Mouse (Mus musculus): Measurements from ENCODE around the gene Yaf2. TPM values are rescaled to one million over a fixed set of nuclear protein-coding genes. Genes with fewer than 3 reads are reported as not detected.

The Yaf2 gene
- polyA plus RNA-seq, 1 experiment from 2014 or later = 85.6 TPM

DNA sequence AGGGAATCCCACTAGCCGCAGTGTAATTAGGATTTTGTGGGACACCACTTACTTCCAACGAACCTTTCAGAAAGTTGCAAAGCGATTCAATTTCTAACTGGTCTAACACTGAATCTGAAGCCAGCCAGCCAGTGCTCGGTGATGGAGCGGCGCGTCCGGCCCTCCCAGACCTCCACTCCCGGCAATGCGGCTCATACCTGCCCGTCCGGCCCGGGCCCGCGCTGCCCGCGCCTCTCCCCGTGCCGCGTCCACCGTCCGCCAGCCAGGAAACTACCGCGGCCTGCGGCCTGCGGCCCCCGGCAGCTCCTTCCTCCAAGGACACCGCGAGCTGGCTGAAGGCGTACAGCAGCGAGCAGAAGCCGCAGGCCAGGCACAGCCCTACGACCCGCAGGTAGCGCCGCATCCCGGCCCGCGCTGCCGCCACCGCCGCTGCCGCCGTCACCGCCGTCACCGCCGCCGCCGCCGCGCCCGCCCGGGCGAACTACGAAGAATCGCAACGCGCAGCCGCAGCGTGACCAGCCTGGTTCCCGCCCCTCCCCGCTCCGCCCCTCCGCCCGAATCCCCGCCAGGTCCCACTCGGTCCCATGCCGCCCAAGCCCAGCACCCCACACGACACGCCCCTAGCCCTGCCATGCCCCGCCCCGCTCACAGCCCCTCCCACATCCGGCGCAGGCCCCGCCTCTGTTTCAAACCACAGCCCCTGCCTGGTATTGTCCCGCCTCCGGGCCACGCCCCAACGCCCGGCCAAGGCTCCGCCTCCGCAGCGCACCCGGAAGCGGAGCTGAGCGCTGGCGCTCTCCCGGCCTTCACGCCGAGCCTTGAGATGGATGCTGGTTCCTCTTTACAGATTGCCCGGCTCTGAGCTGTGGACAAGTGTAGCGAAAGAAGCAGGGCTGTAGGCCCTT lies 61.8 kb downstream of the Yaf2 start, which contains the start of gene Gxylt1:
TSS of gene Gxylt1 (minus strand) at position 501 of the 905 bp plus-strand sequence.
- under 1% methylated on average over 80 of the region's 93 CpGs for WGBS
- peak; percentile 98 for ATAC-seq

DNA sequence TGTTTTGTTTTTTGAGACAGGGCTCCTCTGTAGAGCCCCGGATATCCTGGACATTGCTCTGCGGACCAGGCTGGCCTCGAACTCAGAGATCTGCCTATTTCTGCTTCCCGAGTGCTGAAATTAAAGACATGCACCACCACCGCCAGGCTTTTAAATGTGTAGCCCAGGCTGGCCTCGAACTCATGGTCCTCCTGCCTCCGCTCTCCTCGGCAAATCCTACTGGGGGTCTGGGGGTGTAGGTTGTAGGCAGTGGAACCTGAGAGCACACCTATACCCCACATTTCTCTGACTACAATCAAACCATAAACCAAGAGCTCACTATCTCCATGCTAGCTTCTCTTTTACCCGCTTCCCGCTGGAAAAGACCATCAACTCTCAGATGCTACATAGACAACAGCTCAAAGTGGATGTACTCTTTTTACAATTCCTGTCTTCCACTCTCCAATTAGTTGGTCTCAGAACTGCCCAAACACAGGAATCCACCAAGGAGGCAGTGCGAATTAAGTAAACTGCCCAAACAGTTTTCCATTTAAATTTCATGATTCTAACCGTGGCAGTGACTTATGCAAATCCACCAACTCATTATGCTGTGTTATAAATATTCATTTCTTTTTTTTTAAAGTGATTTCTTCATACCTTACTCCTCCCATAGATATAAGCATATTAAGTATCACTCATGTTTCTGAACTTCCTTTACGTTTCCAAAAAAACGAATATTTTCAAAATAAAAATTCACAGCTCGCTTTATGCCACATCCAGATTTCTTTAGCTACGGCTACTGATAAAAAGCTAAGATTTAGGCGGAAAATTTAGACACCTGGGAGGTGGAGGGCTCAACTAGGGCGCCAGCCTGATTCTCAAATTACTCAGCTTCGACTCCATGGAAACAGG lies 62.7 kb downstream of the Yaf2 start:
- Histone ChIP-seq H3K9me3 (ENCODE audit: control insufficient read depth, low read length) (no peaks in the 10 kb centered on the region), H3K4me3 (ENCODE audit: low read length) (peak overlapping the region; percentile 75), H3K27me3 (replicated peaks; ENCODE audit: control insufficient read depth, insufficient read depth, low read length) (no peaks in the 10 kb centered on the region), H3K4me1 (ENCODE audit: control insufficient read depth, insufficient read depth, low read depth, low read length) (peaks cover 17% of the 10 kb centered on the region), H3K4me2 (ENCODE audit: low read length) (peak overlapping the region; percentile 97), H3K36me3 (ENCODE audit: control insufficient read depth, insufficient read depth, low read length) (no peaks in the 10 kb centered on the region), H3K27ac (ENCODE audit: low read depth, low read length) (peak overlapping the region; percentile 91), H3K9ac (ENCODE audit: low read depth, low read length) (peak overlapping the region; percentile 85)
- WGBS = 41% methylated on average over 19 of the region's 19 CpGs
- ATAC-seq = no peak

More for the DNA sequence above, 61.8 kb downstream of the Yaf2 start, which contains the start of gene Gxylt1:
- H3K4me3 ChIP-seq (ENCODE audit: low read length) = peak within 1 kb of the TSS; percentile 75
- peak within 1 kb of the TSS; percentile 91 for H3K27ac ChIP-seq (ENCODE audit: low read depth, low read length)
- peaks cover 17% of the 10 kb centered on the region for H3K4me1 ChIP-seq (ENCODE audit: control insufficient read depth, insufficient read depth, low read depth, low read length)
- H3K4me2 ChIP-seq (ENCODE audit: low read length) = peak within 1 kb of the TSS; percentile 97
- peaks cover 2% of the 10 kb centered on the region; the same call in 1 of the 2 replicates for H3K36me3 ChIP-seq (ENCODE audit: control insufficient read depth, insufficient read depth, low read length)
- H3K9me3 ChIP-seq (ENCODE audit: control insufficient read depth, low read length) = no peaks in the 10 kb centered on the region
- H3K27me3 ChIP-seq (replicated peaks; ENCODE audit: control insufficient read depth, insufficient read depth, low read length) = no peaks in the 10 kb centered on the region
- H3K9ac ChIP-seq (ENCODE audit: low read depth, low read length) = peak within 1 kb of the TSS; percentile 85

DNA sequence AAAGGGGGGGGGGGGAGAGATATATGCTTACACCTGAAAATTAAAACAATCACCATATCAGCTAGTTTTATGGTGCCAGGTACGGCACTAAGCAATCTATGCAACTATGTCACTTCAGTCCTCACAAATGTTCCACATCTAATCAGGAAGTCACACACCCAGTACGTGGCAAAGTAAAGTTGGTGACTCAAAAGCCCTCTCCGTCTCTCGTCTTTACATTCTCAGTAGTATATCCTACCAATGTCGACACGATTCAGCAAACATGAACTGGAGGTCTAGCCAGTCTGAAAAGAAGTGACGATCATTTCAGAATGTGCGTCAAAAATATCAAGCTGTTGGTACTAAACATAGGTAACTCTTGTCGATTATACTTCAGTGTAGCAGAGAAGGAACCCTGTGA lies 63.8 kb downstream of the Yaf2 start:
- no peak for ATAC-seq
- WGBS = 88% methylated on average over 9 of the region's 9 CpGs
- Histone ChIP-seq H3K4me2 (ENCODE audit: low read length) (no peak overlapping the region), H3K36me3 (ENCODE audit: control insufficient read depth, insufficient read depth, low read length) (no peaks in the 10 kb centered on the region), H3K4me3 (ENCODE audit: low read length) (no peak overlapping the region), H3K27ac (ENCODE audit: low read depth, low read length) (no peak overlapping the region), H3K9me3 (ENCODE audit: control insufficient read depth, low read length) (no peaks in the 10 kb centered on the region), H3K27me3 (replicated peaks; ENCODE audit: control insufficient read depth, insufficient read depth, low read length) (no peaks in the 10 kb centered on the region), H3K4me1 (ENCODE audit: control insufficient read depth, insufficient read depth, low read depth, low read length) (peaks cover 17% of the 10 kb centered on the region), H3K9ac (ENCODE audit: low read depth, low read length) (no peak overlapping the region)

DNA sequence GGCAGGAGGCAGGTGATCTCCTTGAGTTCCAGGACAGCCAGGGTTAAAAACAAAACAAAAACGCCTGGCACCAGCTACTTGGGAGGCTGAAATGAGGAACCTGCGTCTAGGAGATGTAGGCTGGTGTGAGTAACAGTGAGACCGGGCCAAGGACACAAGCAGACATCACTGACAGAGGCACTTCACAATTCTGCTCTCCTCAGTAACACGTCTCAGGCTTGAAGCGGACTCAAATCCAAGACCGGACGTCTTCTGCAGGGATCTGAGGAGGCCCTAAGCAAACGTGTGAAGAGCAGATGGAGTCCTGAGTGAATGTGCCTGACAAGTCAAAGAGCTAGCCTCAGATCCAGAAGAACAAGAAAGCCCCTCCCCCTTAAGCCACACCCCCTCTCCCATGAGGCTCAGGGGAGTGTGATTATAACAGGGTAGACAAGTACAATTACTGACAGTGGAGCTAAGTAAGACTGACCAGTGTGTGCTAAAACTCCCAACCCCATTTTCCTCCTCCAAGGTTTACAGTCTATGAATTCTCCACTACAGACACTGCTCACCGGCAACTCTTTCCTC lies 66.4 kb downstream of the Yaf2 start:
- no peak overlapping the region for H3K4me2 ChIP-seq (ENCODE audit: low read length)
- H3K27me3 ChIP-seq (replicated peaks; ENCODE audit: control insufficient read depth, insufficient read depth, low read length) = no peaks in the 10 kb centered on the region
- no peak overlapping the region for H3K4me3 ChIP-seq (ENCODE audit: low read length)
- H3K9me3 ChIP-seq (ENCODE audit: control insufficient read depth, low read length) = no peaks in the 10 kb centered on the region
- H3K9ac ChIP-seq (ENCODE audit: low read depth, low read length) = no peak overlapping the region
- 80% methylated on average over 9 of the region's 9 CpGs for WGBS
- ATAC-seq = no peak
- peaks cover 17% of the 10 kb centered on the region for H3K4me1 ChIP-seq (ENCODE audit: control insufficient read depth, insufficient read depth, low read depth, low read length)
- no peak overlapping the region for H3K27ac ChIP-seq (ENCODE audit: low read depth, low read length)
- no peaks in the 10 kb centered on the region for H3K36me3 ChIP-seq (ENCODE audit: control insufficient read depth, insufficient read depth, low read length)

DNA sequence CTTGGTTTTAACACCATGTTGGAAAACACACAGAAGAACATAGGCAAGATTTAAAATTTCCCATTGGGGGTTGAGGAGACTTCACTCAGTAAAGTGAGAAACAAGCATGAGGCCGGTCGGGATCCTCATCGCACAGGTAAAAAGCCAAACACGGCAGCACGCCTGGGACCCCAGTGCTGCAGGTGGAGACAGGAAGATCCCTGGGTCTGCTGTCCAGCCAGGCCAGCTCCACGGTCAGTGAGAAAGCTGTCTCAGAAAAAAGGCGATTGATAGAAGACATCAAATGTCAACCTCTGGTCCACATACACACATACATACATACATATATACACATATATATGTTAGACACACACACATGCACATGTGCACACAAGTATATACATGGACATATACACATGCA lies 67.2 kb downstream of the Yaf2 start:
- Histone ChIP-seq H3K4me3 (ENCODE audit: low read length) (no peak overlapping the region), H3K27ac (ENCODE audit: low read depth, low read length) (no peak overlapping the region), H3K4me2 (ENCODE audit: low read length) (no peak overlapping the region), H3K4me1 (ENCODE audit: control insufficient read depth, insufficient read depth, low read depth, low read length) (peaks cover 17% of the 10 kb centered on the region), H3K36me3 (ENCODE audit: control insufficient read depth, insufficient read depth, low read length) (no peaks in the 10 kb centered on the region), H3K27me3 (replicated peaks; ENCODE audit: control insufficient read depth, insufficient read depth, low read length) (no peaks in the 10 kb centered on the region), H3K9me3 (ENCODE audit: control insufficient read depth, low read length) (no peaks in the 10 kb centered on the region), H3K9ac (ENCODE audit: low read depth, low read length) (no peak overlapping the region)
- WGBS = 94% methylated on average over 7 of the region's 7 CpGs
- ATAC-seq = no peak

DNA sequence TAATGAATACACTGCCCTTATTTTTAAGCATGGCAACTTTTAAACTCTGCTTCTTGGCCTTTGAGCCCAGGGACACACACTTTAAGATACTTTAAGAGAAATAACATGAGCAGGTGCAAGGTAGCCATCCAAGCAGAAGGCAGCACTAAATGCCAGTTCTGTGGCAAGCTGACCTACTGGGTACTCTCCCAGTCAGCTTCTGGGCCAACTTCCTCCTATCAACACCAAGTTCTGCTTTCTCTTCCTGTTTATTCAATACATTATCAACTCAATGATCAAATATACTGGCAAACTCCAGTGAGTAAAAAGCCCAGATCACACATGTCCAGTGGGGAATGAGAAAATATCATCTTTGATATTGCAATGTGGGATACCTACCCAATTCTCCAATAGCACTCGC lies 68.7 kb downstream of the Yaf2 start:
- WGBS = 100% methylated on average over 1 of the region's 1 CpGs
- ATAC-seq = no peak
- Histone ChIP-seq H3K4me2 (ENCODE audit: low read length) (no peak overlapping the region), H3K9me3 (ENCODE audit: control insufficient read depth, low read length) (no peaks in the 10 kb centered on the region), H3K27me3 (replicated peaks; ENCODE audit: control insufficient read depth, insufficient read depth, low read length) (no peaks in the 10 kb centered on the region), H3K36me3 (ENCODE audit: control insufficient read depth, insufficient read depth, low read length) (no peaks in the 10 kb centered on the region), H3K4me3 (ENCODE audit: low read length) (no peak overlapping the region), H3K4me1 (ENCODE audit: control insufficient read depth, insufficient read depth, low read depth, low read length) (peaks cover 5% of the 10 kb centered on the region), H3K27ac (ENCODE audit: low read depth, low read length) (no peak overlapping the region), H3K9ac (ENCODE audit: low read depth, low read length) (no peak overlapping the region)

DNA sequence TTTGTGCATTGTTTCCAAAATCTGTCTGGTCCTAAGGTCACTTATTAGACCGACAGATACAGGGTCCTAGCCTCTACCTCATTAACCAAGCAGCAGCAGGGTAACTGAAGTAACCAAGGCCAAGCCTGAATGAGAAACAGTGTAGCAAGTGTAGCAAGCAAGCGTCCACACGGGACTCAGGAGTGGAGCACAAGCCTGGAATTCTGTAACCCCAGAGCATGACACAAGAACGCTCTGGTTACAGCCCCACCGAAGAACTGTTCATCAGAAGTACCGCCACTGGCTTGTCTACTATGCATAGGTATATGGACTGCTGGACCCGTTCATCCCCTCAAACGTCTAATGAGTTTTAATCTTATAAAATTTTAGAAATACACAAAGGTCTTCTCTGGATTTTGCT lies 69.3 kb downstream of the Yaf2 start:
- no peaks in the 10 kb centered on the region for H3K9me3 ChIP-seq (ENCODE audit: control insufficient read depth, low read length)
- H3K4me1 ChIP-seq (ENCODE audit: control insufficient read depth, insufficient read depth, low read depth, low read length) = peaks cover 4% of the 10 kb centered on the region; the same call in 1 of the 2 replicates
- H3K27ac ChIP-seq (ENCODE audit: low read depth, low read length) = no peak overlapping the region
- H3K36me3 ChIP-seq (ENCODE audit: control insufficient read depth, insufficient read depth, low read length) = no peaks in the 10 kb centered on the region
- H3K4me3 ChIP-seq (ENCODE audit: low read length) = no peak overlapping the region
- no peak overlapping the region for H3K4me2 ChIP-seq (ENCODE audit: low read length)
- H3K27me3 ChIP-seq (replicated peaks; ENCODE audit: control insufficient read depth, insufficient read depth, low read length) = no peaks in the 10 kb centered on the region
- 82% methylated on average over 8 of the region's 8 CpGs for WGBS
- ATAC-seq = no peak
- no peak overlapping the region for H3K9ac ChIP-seq (ENCODE audit: low read depth, low read length)

DNA sequence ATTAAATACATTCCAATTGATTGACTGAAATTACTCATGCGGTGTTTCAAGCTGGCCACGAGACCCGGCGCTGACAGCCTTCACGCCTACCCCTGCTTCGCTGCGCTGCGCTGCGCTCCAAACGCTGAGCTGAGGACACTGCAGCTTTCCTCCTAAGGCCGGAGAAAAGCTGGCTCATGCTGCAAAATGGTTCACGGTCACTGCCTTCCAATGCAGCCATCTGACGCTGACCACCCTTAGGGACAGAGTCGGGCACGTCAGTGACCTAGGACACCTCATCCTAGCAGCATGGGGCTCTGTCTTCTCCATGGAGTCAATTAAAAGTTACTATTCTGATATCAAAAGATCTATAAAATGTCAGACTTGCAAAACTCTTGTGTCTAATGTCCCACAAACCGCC lies 70.4 kb downstream of the Yaf2 start:
- Histone ChIP-seq H3K4me3 (ENCODE audit: low read length) (no peak overlapping the region), H3K36me3 (ENCODE audit: control insufficient read depth, insufficient read depth, low read length) (no peaks in the 10 kb centered on the region), H3K27me3 (replicated peaks; ENCODE audit: control insufficient read depth, insufficient read depth, low read length) (no peaks in the 10 kb centered on the region), H3K9me3 (ENCODE audit: control insufficient read depth, low read length) (no peaks in the 10 kb centered on the region), H3K4me2 (ENCODE audit: low read length) (no peak overlapping the region), H3K4me1 (ENCODE audit: control insufficient read depth, insufficient read depth, low read depth, low read length) (peaks cover 4% of the 10 kb centered on the region; the same call in 1 of the 2 replicates), H3K9ac (ENCODE audit: low read depth, low read length) (no peak overlapping the region), H3K27ac (ENCODE audit: low read depth, low read length) (no peak overlapping the region)
- no peak for ATAC-seq
- WGBS = 63% methylated on average over 16 of the region's 16 CpGs
